Mouse (Mus musculus): ENCODE results near the gene Gm7544.
A peak's percentile ranks its signal among the peaks of the same experiment; 100 is the strongest.
"Not testable (repeated sequence)": the region's sequence is repeated elsewhere in the genome, so short reads cannot be mapped to it uniquely, and the experiment has no call there.

Gm7544 gene

GRCm38 (mm10) chr1:82955913-82956312, at the start of gene Gm7544:
Gene Gm7544 (minus strand): TSS chr1:82956013.
- DNase-seq (ENCODE audit: low spot score in 2 of 2): not testable (repeated sequence)

- DNase-seq (ENCODE audit: low spot score in 2 of 2): not testable (repeated sequence)
Observed at GRCm38 (mm10) chr1:83000306-83000705, 44.5 kb upstream of the Gm7544 start, which contains the start of gene Gm47959. Gene Gm47959 (plus strand): TSS chr1:83000548.

- DNase-seq (ENCODE audit: low spot score in 2 of 2): no peak
Observed at GRCm38 (mm10) chr1:82993947-82994346, 38.1 kb upstream of the Gm7544 start.

- no peak for DNase-seq (ENCODE audit: low spot score in 2 of 2)
Observed at GRCm38 (mm10) chr1:82992093-82992492, 36.3 kb upstream of the Gm7544 start.

GRCm38 (mm10) chr1:82991596-82991995, 35.8 kb upstream of the Gm7544 start:
- DNase-seq (ENCODE audit: low spot score in 2 of 2): no peak

- DNase-seq (ENCODE audit: low spot score in 2 of 2): no peak
Observed at GRCm38 (mm10) chr1:82991062-82991461, 35.2 kb upstream of the Gm7544 start.

GRCm38 (mm10) chr1:82987530-82988198, 31.9 kb upstream of the Gm7544 start:
- DNase-seq (ENCODE audit: low spot score in 2 of 2): peak; percentile 4 to 5

- DNase-seq (ENCODE audit: low spot score in 2 of 2): no peak
Observed at GRCm38 (mm10) chr1:82986738-82987137, 30.9 kb upstream of the Gm7544 start.

- DNase-seq (ENCODE audit: low spot score in 2 of 2): no peak
Observed at GRCm38 (mm10) chr1:82977840-82978239, 22.0 kb upstream of the Gm7544 start.

- DNase-seq (ENCODE audit: low spot score in 2 of 2): no peak
Observed at GRCm38 (mm10) chr1:82975750-82976149, 19.9 kb upstream of the Gm7544 start.

- DNase-seq (ENCODE audit: low spot score in 2 of 2): no peak
Observed at GRCm38 (mm10) chr1:82974342-82974741, 18.5 kb upstream of the Gm7544 start.

GRCm38 (mm10) chr1:82973901-82974300, 18.1 kb upstream of the Gm7544 start:
- no peak for DNase-seq (ENCODE audit: low spot score in 2 of 2)

- no peak for DNase-seq (ENCODE audit: low spot score in 2 of 2)
Observed at GRCm38 (mm10) chr1:82973244-82973643, 17.4 kb upstream of the Gm7544 start.

- no peak for DNase-seq (ENCODE audit: low spot score in 2 of 2)
Observed at GRCm38 (mm10) chr1:82972046-82972445, 16.2 kb upstream of the Gm7544 start.

GRCm38 (mm10) chr1:82966413-82966812, 10.6 kb upstream of the Gm7544 start:
- DNase-seq (ENCODE audit: low spot score in 2 of 2): no peak

- DNase-seq (ENCODE audit: low spot score in 2 of 2): no peak
Observed at GRCm38 (mm10) chr1:82959870-82960385, 4.1 kb upstream of the Gm7544 start, which contains the start of gene Gm47955. Gene Gm47955 (plus strand): TSS chr1:82960286.

- no peak for DNase-seq (ENCODE audit: low spot score in 2 of 2)
Observed at GRCm38 (mm10) chr1:82948601-82949000, 7.2 kb downstream of the Gm7544 start.

GRCm38 (mm10) chr1:82946029-82946428, 9.8 kb downstream of the Gm7544 start:
- not testable (repeated sequence) for DNase-seq (ENCODE audit: low spot score in 2 of 2)

- not testable (repeated sequence) for DNase-seq (ENCODE audit: low spot score in 2 of 2)
Observed at GRCm38 (mm10) chr1:82943295-82943694, 12.5 kb downstream of the Gm7544 start, which contains the start of gene A030003K21Rik. Gene A030003K21Rik (minus strand): TSS chr1:82943388.

GRCm38 (mm10) chr1:82942505-82942904, 13.3 kb downstream of the Gm7544 start:
- not testable (repeated sequence) for DNase-seq (ENCODE audit: low spot score in 2 of 2)

- DNase-seq (ENCODE audit: low spot score in 2 of 2): no peak
Observed at GRCm38 (mm10) chr1:82938666-82939065, 17.1 kb downstream of the Gm7544 start.

GRCm38 (mm10) chr1:82931326-82931725, 24.5 kb downstream of the Gm7544 start, which contains the start of gene Gm6217:
Gene Gm6217 (minus strand): TSS chr1:82931399.
- not testable (repeated sequence) for DNase-seq (ENCODE audit: low spot score in 2 of 2)

- not testable (repeated sequence) for DNase-seq (ENCODE audit: low spot score in 2 of 2)
Observed at GRCm38 (mm10) chr1:82930558-82930957, 25.3 kb downstream of the Gm7544 start.
